Mouse (Mus musculus): ENCODE results near the gene Polk. TPM values are rescaled to one million over a fixed set of nuclear protein-coding genes. Genes with fewer than 3 reads are reported as not detected.
A peak's percentile ranks its signal among the peaks of the same experiment; 100 is the strongest.

Gene Polk
- polyA plus RNA-seq, 1 experiment from 2014 or later: 3.6 TPM

DNA sequence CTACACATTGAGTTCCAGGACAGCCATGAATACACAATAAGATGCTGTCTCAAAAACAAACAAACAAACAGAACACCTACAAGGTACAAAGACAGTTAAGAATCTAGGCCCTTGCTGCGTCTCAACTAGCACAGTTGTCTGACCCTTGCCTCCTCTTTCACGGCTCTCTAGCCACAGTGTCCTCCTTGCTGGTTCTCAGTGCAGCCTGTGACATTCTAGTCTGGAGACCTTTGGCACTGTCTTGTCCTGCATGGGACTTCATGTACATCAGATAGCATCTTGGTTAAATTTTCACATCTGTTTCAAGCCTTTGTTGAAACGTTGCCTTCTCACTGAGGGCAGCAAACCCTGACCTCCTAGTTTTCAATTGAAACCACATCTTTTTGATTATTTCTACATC, 13.6 kb downstream of the Polk start:
- H3K4me2 ChIP-seq: no peak overlapping the region
- no peak overlapping the region for H3K9ac ChIP-seq
- peaks cover 14% of the 10 kb centered on the region for H3K4me1 ChIP-seq (replicated peaks)
- ATAC-seq (ENCODE audit: insufficient read depth): no peak
- no peaks in the 10 kb centered on the region for H3K36me3 ChIP-seq (replicated peaks)
- no peaks in the 10 kb centered on the region for H3K27me3 ChIP-seq
- 81% methylated on average over 3 of the region's 3 CpGs for WGBS (ENCODE audit: insufficient replicate concordance)
- no peaks in the 10 kb centered on the region for H3K9me3 ChIP-seq (replicated peaks)
- H3K27ac ChIP-seq (replicated peaks): no peak overlapping the region
- H3K4me3 ChIP-seq (replicated peaks): no peak overlapping the region

GRCm38 (mm10) chr13:96527856-96528255, 14.5 kb downstream of the Polk start:
- H3K4me2 ChIP-seq: no peak overlapping the region
- ATAC-seq (ENCODE audit: insufficient read depth): no peak
- H3K9ac ChIP-seq: no peak overlapping the region
- peaks cover 14% of the 10 kb centered on the region for H3K4me1 ChIP-seq (replicated peaks)
- no peaks in the 10 kb centered on the region for H3K36me3 ChIP-seq (replicated peaks)
- H3K4me3 ChIP-seq (replicated peaks): no peak overlapping the region
- H3K27me3 ChIP-seq: no peaks in the 10 kb centered on the region
- H3K27ac ChIP-seq (replicated peaks): no peak overlapping the region
- H3K9me3 ChIP-seq (replicated peaks): no peaks in the 10 kb centered on the region
- WGBS (ENCODE audit: insufficient replicate concordance): 67% methylated on average over 11 of the region's 11 CpGs

DNA sequence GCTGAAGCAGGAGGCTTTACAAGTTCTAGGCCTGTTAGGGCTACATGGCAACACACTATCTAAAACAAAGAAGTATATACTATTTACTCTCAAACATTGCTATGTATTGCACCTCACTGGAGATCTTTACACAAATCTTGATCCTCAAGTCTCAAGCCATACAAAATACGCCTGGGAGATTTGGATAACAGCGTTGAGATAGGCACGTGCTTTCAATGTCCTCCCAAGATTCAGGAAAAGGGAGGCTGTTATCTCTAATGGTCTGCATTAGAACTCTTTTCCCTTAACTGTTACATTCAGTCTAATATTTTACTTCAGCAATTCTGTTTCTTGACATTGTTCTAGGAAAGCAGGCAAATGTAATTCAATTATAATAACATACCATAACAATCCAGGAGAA, 15.4 kb downstream of the Polk start:
- Histone ChIP-seq H3K27me3 (no peaks in the 10 kb centered on the region), H3K4me1 (replicated peaks) (peaks cover 14% of the 10 kb centered on the region), H3K4me3 (replicated peaks) (no peak overlapping the region), H3K9me3 (replicated peaks) (no peaks in the 10 kb centered on the region), H3K27ac (replicated peaks) (no peak overlapping the region), H3K4me2 (no peak overlapping the region), H3K36me3 (replicated peaks) (no peaks in the 10 kb centered on the region), H3K9ac (no peak overlapping the region)
- ATAC-seq (ENCODE audit: insufficient read depth): peak; percentile 28; the same call in 1 of the 2 replicates
- WGBS (ENCODE audit: insufficient replicate concordance): 18% methylated on average over 3 of the region's 3 CpGs

DNA sequence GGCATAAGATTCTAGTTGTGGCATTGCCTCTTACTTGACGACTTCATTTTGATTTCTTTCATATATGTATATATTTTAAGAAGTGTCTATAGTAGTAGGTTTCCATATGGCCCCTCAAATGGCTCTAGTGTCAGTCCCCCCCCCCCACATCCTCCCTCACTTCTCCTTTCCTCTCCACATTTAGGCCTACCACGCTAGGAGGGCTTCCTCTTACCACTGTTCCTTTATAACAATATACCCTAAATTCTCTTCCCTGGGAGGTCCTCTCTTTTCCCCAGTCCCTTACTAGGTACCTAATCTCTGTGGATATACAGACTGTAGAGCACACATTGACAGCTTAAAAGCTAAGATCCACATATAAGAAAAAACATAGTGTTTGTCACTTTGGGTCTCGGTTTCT, 21.1 kb downstream of the Polk start:
- Histone ChIP-seq H3K9me3 (replicated peaks) (no peaks in the 10 kb centered on the region), H3K4me1 (replicated peaks) (0 out of 2 replicates have a peak, but pooled peaks cover 2% of the 10 kb centered on the region), H3K4me3 (replicated peaks) (no peak overlapping the region), H3K4me2 (no peak overlapping the region), H3K27me3 (no peaks in the 10 kb centered on the region), H3K9ac (no peak overlapping the region), H3K36me3 (replicated peaks) (0 out of 2 replicates have a peak, but pooled peaks cover 3% of the 10 kb centered on the region), H3K27ac (replicated peaks) (no peak overlapping the region)
- no peak for ATAC-seq (ENCODE audit: insufficient read depth)
- 68% methylated on average over 3 of the region's 3 CpGs for WGBS (ENCODE audit: insufficient replicate concordance)

DNA sequence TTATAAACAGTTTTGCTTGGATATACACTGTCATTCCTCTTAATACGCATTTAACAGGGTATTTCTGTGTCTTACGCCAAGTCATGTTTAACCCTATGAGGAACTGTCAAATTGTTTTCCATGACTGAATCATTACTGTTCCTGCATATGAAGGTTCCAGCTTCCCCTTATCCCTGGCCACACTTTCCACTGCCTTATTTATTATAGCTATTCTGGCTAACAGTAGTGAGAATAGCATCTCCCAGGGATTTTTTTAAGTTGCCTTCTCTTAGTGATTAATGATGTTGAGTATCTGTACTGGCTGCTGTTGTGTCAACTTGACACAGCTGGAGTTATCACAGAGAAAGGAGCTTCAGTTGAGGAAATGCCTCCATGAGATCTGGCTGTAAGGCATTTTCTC, 25.0 kb downstream of the Polk start:
- H3K4me3 ChIP-seq (replicated peaks): no peak overlapping the region
- no peak overlapping the region for H3K9ac ChIP-seq
- H3K27me3 ChIP-seq: no peaks in the 10 kb centered on the region
- no peak overlapping the region for H3K4me2 ChIP-seq
- no peaks in the 10 kb centered on the region for H3K9me3 ChIP-seq (replicated peaks)
- H3K27ac ChIP-seq (replicated peaks): no peak overlapping the region
- no peak for ATAC-seq (ENCODE audit: insufficient read depth)
- H3K4me1 ChIP-seq (replicated peaks): 0 out of 2 replicates have a peak, but pooled peaks cover 3% of the 10 kb centered on the region
- 80% methylated on average over 2 of the region's 2 CpGs for WGBS (ENCODE audit: insufficient replicate concordance)
- 0 out of 2 replicates have a peak, but pooled peaks cover 6% of the 10 kb centered on the region for H3K36me3 ChIP-seq (replicated peaks)

- Histone ChIP-seq H3K4me1 (replicated peaks) (0 out of 2 replicates have a peak, but pooled peaks cover 5% of the 10 kb centered on the region), H3K4me3 (replicated peaks) (no peak overlapping the region), H3K4me2 (no peak overlapping the region), H3K27me3 (no peaks in the 10 kb centered on the region), H3K9me3 (replicated peaks) (no peaks in the 10 kb centered on the region), H3K36me3 (replicated peaks) (0 out of 2 replicates have a peak, but pooled peaks cover 6% of the 10 kb centered on the region), H3K9ac (no peak overlapping the region), H3K27ac (replicated peaks) (no peak overlapping the region)
- 86% methylated on average over 9 of the region's 9 CpGs for WGBS (ENCODE audit: insufficient replicate concordance)
- ATAC-seq (ENCODE audit: insufficient read depth): no peak
Measured at GRCm38 (mm10) chr13:96516249-96516648, 26.1 kb downstream of the Polk start.

GRCm38 (mm10) chr13:96514154-96514942, 28.0 kb downstream of the Polk start:
- Histone ChIP-seq H3K4me1 (replicated peaks) (peaks cover 9% of the 10 kb centered on the region; the same call in 1 of the 2 replicates), H3K9me3 (replicated peaks) (no peaks in the 10 kb centered on the region), H3K4me3 (replicated peaks) (no peak overlapping the region), H3K27me3 (no peaks in the 10 kb centered on the region), H3K36me3 (replicated peaks) (0 out of 2 replicates have a peak, but pooled peaks cover 6% of the 10 kb centered on the region), H3K27ac (replicated peaks) (no peak overlapping the region), H3K9ac (no peak overlapping the region), H3K4me2 (no peak overlapping the region)
- WGBS (ENCODE audit: insufficient replicate concordance): 80% methylated on average over 5 of the region's 5 CpGs
- no peak for ATAC-seq (ENCODE audit: insufficient read depth)

- Histone ChIP-seq H3K27ac (replicated peaks) (no peak overlapping the region), H3K9me3 (replicated peaks) (no peaks in the 10 kb centered on the region), H3K4me2 (no peak overlapping the region), H3K27me3 (no peaks in the 10 kb centered on the region), H3K36me3 (replicated peaks) (0 out of 2 replicates have a peak, but pooled peaks cover 10% of the 10 kb centered on the region), H3K4me1 (replicated peaks) (peaks cover 9% of the 10 kb centered on the region; the same call in 1 of the 2 replicates), H3K4me3 (replicated peaks) (no peak overlapping the region), H3K9ac (no peak overlapping the region)
- ATAC-seq (ENCODE audit: insufficient read depth): no peak
- WGBS (ENCODE audit: insufficient replicate concordance): 39% methylated on average over 5 of the region's 5 CpGs
Measured at GRCm38 (mm10) chr13:96511893-96512292, 30.5 kb downstream of the Polk start.

- H3K4me2 ChIP-seq: no peak overlapping the region
- H3K9ac ChIP-seq: no peak overlapping the region
- no peak overlapping the region for H3K27ac ChIP-seq (replicated peaks)
- peaks cover 7% of the 10 kb centered on the region; the same call in 1 of the 2 replicates for H3K4me1 ChIP-seq (replicated peaks)
- H3K36me3 ChIP-seq (replicated peaks): 0 out of 2 replicates have a peak, but pooled peaks cover 6% of the 10 kb centered on the region
- no peaks in the 10 kb centered on the region for H3K9me3 ChIP-seq (replicated peaks)
- WGBS (ENCODE audit: insufficient replicate concordance): 33% methylated on average over 1 of the region's 1 CpGs
- no peak overlapping the region for H3K4me3 ChIP-seq (replicated peaks)
- ATAC-seq (ENCODE audit: insufficient read depth): no peak
- no peaks in the 10 kb centered on the region for H3K27me3 ChIP-seq
Measured at GRCm38 (mm10) chr13:96511262-96511661, 31.1 kb downstream of the Polk start.

GRCm38 (mm10) chr13:96510635-96511034, 31.7 kb downstream of the Polk start:
- no peak overlapping the region for H3K9ac ChIP-seq
- peaks cover 7% of the 10 kb centered on the region; the same call in 1 of the 2 replicates for H3K4me1 ChIP-seq (replicated peaks)
- no peaks in the 10 kb centered on the region for H3K9me3 ChIP-seq (replicated peaks)
- no peak overlapping the region for H3K4me3 ChIP-seq (replicated peaks)
- H3K27me3 ChIP-seq: no peaks in the 10 kb centered on the region
- ATAC-seq (ENCODE audit: insufficient read depth): no peak
- H3K36me3 ChIP-seq (replicated peaks): 0 out of 2 replicates have a peak, but pooled peaks cover 4% of the 10 kb centered on the region
- no peak overlapping the region for H3K27ac ChIP-seq (replicated peaks)
- no peak overlapping the region for H3K4me2 ChIP-seq
- WGBS (ENCODE audit: insufficient replicate concordance): 26% methylated on average over 13 of the region's 13 CpGs

GRCm38 (mm10) chr13:96507541-96507940, 34.8 kb downstream of the Polk start:
- Histone ChIP-seq H3K27me3 (no peaks in the 10 kb centered on the region), H3K36me3 (replicated peaks) (0 out of 2 replicates have a peak, but pooled peaks cover 4% of the 10 kb centered on the region), H3K9ac (no peak overlapping the region), H3K9me3 (replicated peaks) (no peaks in the 10 kb centered on the region), H3K27ac (replicated peaks) (no peak overlapping the region), H3K4me3 (replicated peaks) (no peak overlapping the region), H3K4me2 (no peak overlapping the region), H3K4me1 (replicated peaks) (peaks cover 7% of the 10 kb centered on the region; the same call in 1 of the 2 replicates)
- WGBS (ENCODE audit: insufficient replicate concordance): 81% methylated on average over 4 of the region's 4 CpGs
- ATAC-seq (ENCODE audit: insufficient read depth): no peak

All from liver, embryonic 15.5 days (tissue).